Comparison of ENCODE assay signal across 9 mouse cellular contexts in the genomic region with DNA sequence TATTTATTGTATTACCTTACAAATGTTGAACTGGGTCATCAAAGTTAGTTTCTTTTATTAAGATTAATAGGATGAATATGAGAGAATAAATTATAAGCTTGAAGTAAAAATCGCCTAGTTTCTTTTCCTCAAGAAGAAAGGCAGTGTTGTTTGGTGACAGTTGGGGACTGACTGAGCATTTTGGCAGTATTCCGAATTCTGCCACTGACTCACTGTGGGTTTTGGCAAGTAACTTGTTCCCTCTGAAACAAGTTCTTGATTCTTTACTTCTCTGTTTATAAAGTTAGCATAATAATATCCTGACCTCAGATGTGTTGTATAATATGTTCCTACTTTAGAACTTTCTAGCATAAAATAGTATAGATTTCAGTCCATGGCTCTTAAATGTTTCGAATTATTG. TPM values are rescaled to one million over a fixed set of nuclear protein-coding genes. Genes with fewer than 3 reads are reported as not detected.
DNase-seq lines count a peak whose midpoint lies in the region; ATAC-seq lines count a peak whose summit lies in the region.
"Had no signal": no experiment of that assay in that cellular context is flagged by ENCODE, and none has a peak within 500 bp of the region (broad histone marks: within the 10 kb centered on the region; RNA-seq: fewer than 3 reads in every experiment).

No protein-coding gene starts in this region.

- H3K27ac ChIP-seq in embryonic facial prominence, embryonic 14.5 days (replicated peaks; ENCODE audit: low read depth, low read length), result no peak overlapping the region
- no peak overlapping the region for H3K27ac ChIP-seq in embryonic facial prominence, embryonic 10.5 days (replicated peaks)
- no peak overlapping the region for H3K27ac ChIP-seq in midbrain, embryonic 14.5 days (replicated peaks; ENCODE audit: low read depth, low read length)
- no peak overlapping the region for H3K27ac ChIP-seq in midbrain, embryonic 16.5 days (ENCODE audit: low read length)
- H3K27ac ChIP-seq: lung, embryonic 15.5 days had no signal

- 69% methylated on average over 3 of the region's 3 CpGs for WGBS in embryonic facial prominence, embryonic 14.5 days
- WGBS in embryonic facial prominence, embryonic 10.5 days, result 89% methylated on average over 3 of the region's 3 CpGs
- WGBS in midbrain, embryonic 14.5 days, result 86% methylated on average over 3 of the region's 3 CpGs
- 80% methylated on average over 3 of the region's 3 CpGs for WGBS in midbrain, embryonic 16.5 days

- no peak for ATAC-seq in embryonic facial prominence, embryonic 14.5 days (ENCODE audit: low read depth)
- ATAC-seq in midbrain, embryonic 14.5 days (ENCODE audit: low FRiP score, low TSS enrichment), result no peak
- ATAC-seq in midbrain, embryonic 16.5 days, result no peak

- H3K9ac ChIP-seq in embryonic facial prominence, embryonic 14.5 days (ENCODE audit: low read depth, low read length), result no peak overlapping the region
- H3K9ac ChIP-seq in midbrain, embryonic 14.5 days (replicated peaks; ENCODE audit: low read length), result no peak overlapping the region
- no peak overlapping the region for H3K9ac ChIP-seq in midbrain, embryonic 16.5 days (ENCODE audit: low read depth, low read length)
- H3K9ac ChIP-seq: lung, embryonic 15.5 days had no signal

- H3K4me1 ChIP-seq in embryonic facial prominence, embryonic 14.5 days (ENCODE audit: control insufficient read depth, insufficient read depth, low read length), result no peaks in the 10 kb centered on the region
- H3K4me1 ChIP-seq in embryonic facial prominence, embryonic 10.5 days, result no peaks in the 10 kb centered on the region
- no peaks in the 10 kb centered on the region for H3K4me1 ChIP-seq in midbrain, embryonic 14.5 days (ENCODE audit: control insufficient read depth, insufficient read depth, low read length)
- no peaks in the 10 kb centered on the region for H3K4me1 ChIP-seq in midbrain, embryonic 16.5 days (ENCODE audit: control insufficient read depth, insufficient read depth, low read length)
- H3K4me1 ChIP-seq: lung, embryonic 15.5 days had no signal

- no peaks in the 10 kb centered on the region for H3K9me3 ChIP-seq in embryonic facial prominence, embryonic 14.5 days (ENCODE audit: control insufficient read depth, low read length)
- H3K9me3 ChIP-seq in embryonic facial prominence, embryonic 10.5 days, result no peaks in the 10 kb centered on the region
- H3K9me3 ChIP-seq in midbrain, embryonic 14.5 days (ENCODE audit: control insufficient read depth, low read length), result no peaks in the 10 kb centered on the region
- H3K9me3 ChIP-seq in midbrain, embryonic 16.5 days (replicated peaks; ENCODE audit: control insufficient read depth, low read length, poor library complexity, severe bottlenecking), result no peaks in the 10 kb centered on the region
- H3K9me3 ChIP-seq: lung, embryonic 15.5 days had no signal

- peak; percentile 8 for DNase-seq in embryonic facial prominence, embryonic 14.5 days (ENCODE audit: low spot score)
- DNase-seq in embryonic facial prominence, embryonic 10.5 days (ENCODE audit: low spot score), result no peak
- peak; percentile 41 for DNase-seq in midbrain, embryonic 14.5 days
- DNase-seq in layer of hippocampus, adult 9-10 months (ENCODE audit: low spot score), result peak; percentile 80
- DNase-seq in right cerebral cortex, postnatal 25 days, result peak; percentile 20
- DNase-seq in urinary bladder, postnatal 36 days (ENCODE audit: low spot score in 2 of 2), result no peak
- no peak for DNase-seq in kidney, adult 8-10 months

- no peak overlapping the region for H3K4me2 ChIP-seq in embryonic facial prominence, embryonic 14.5 days (ENCODE audit: low read depth, low read length)
- no peak overlapping the region for H3K4me2 ChIP-seq in midbrain, embryonic 14.5 days (ENCODE audit: low read length)
- no peak overlapping the region for H3K4me2 ChIP-seq in midbrain, embryonic 16.5 days (ENCODE audit: low read length)
- H3K4me2 ChIP-seq: lung, embryonic 15.5 days had no signal

- H3K27me3 ChIP-seq in embryonic facial prominence, embryonic 14.5 days (replicated peaks; ENCODE audit: control insufficient read depth, insufficient read depth, low read length), result no peaks in the 10 kb centered on the region
- H3K27me3 ChIP-seq in embryonic facial prominence, embryonic 10.5 days (replicated peaks; ENCODE audit: low read depth, poor library complexity, severe bottlenecking), result no peaks in the 10 kb centered on the region
- no peaks in the 10 kb centered on the region for H3K27me3 ChIP-seq in midbrain, embryonic 14.5 days (ENCODE audit: control insufficient read depth, insufficient read depth, low read length)
- H3K27me3 ChIP-seq in midbrain, embryonic 16.5 days (ENCODE audit: control insufficient read depth, insufficient read depth, low read depth, low read length), result no peaks in the 10 kb centered on the region
- H3K27me3 ChIP-seq: lung, embryonic 15.5 days had no signal

- H3K4me3 ChIP-seq in embryonic facial prominence, embryonic 14.5 days (ENCODE audit: low read depth, low read length), result no peak overlapping the region
- H3K4me3 ChIP-seq in embryonic facial prominence, embryonic 10.5 days, result no peak overlapping the region
- H3K4me3 ChIP-seq in midbrain, embryonic 14.5 days (replicated peaks; ENCODE audit: low read depth, low read length), result no peak overlapping the region
- H3K4me3 ChIP-seq in midbrain, embryonic 16.5 days (ENCODE audit: low read depth, low read length), result no peak overlapping the region
- H3K4me3 ChIP-seq: lung, embryonic 15.5 days had no signal

- H3K36me3 ChIP-seq in embryonic facial prominence, embryonic 14.5 days (ENCODE audit: control insufficient read depth, insufficient read depth, low read length), result peaks cover 31% of the 10 kb centered on the region
- peaks cover 45% of the 10 kb centered on the region for H3K36me3 ChIP-seq in embryonic facial prominence, embryonic 10.5 days (replicated peaks)
- peaks cover 26% of the 10 kb centered on the region for H3K36me3 ChIP-seq in midbrain, embryonic 14.5 days (ENCODE audit: control insufficient read depth, insufficient read depth, low read length)
- H3K36me3 ChIP-seq in midbrain, embryonic 16.5 days (ENCODE audit: control insufficient read depth, insufficient read depth, low read length), result peaks cover 21% of the 10 kb centered on the region

RNA-seq across cellular contexts. Expression of gene Ccdc88a, which starts 55.3 kb away (rescaled TPM):
- 26.2 and 27.9 TPM in 2 replicates for polyA plus RNA-seq in embryonic facial prominence, embryonic 14.5 days (2014; fragmentation: Nextera tagmentation; extraction: Ambion mirVana)
- polyA plus RNA-seq in embryonic facial prominence, embryonic 10.5 days (2016; fragmentation: Nextera tagmentation; extraction: Ambion mirVana), result 37.5 and 40.0 TPM in 2 replicates
- polyA plus RNA-seq in midbrain, embryonic 14.5 days (2014; fragmentation: Nextera tagmentation; extraction: Ambion mirVana), result 72.2 and 73.3 TPM in 2 replicates
- polyA plus RNA-seq in midbrain, embryonic 16.5 days (2015; fragmentation: Nextera tagmentation; extraction: Ambion mirVana), result 70.1 and 80.5 TPM in 2 replicates

Comparison
In these comparisons a context has a peak if more than half of its experiments do, and no peak if none do; other contexts are left out.
1. DNase-seq: peak in embryonic facial prominence, embryonic 14.5 days (single experiment), midbrain, embryonic 14.5 days (single experiment), layer of hippocampus, adult 9-10 months (single experiment) and right cerebral cortex, postnatal 25 days (single experiment); none in embryonic facial prominence, embryonic 10.5 days (single experiment), urinary bladder, postnatal 36 days (0 of 2) and kidney, adult 8-10 months (0 of 2).